Mouse (Mus musculus) spleen, embryonic (tissue): Measurements from ENCODE around the gene Tmsb15a.
"Not testable (repeated sequence)": the region's sequence is repeated elsewhere in the genome, so short reads cannot be mapped to it uniquely, and the experiment has no call there.

Experiments used
- CTCF ChIA-PET: fragments of 350-600 bp; sonication (Branson Sonifier 250); formaldehyde crosslinking; loops from one replicate; lab custom pipeline; 2022; lab: Charles Lee

Tmsb15a gene

GRCm38 (mm10) chrX:135725161-135725560 lies at the start of gene Tmsb15a:
Tmsb15a (minus strand) TSS chrX:135725261.
- CTCF ChIA-PET = no interaction called here

GRCm38 (mm10) chrX:135768565-135768964 lies 43.5 kb upstream of the Tmsb15a start:
- CTCF ChIA-PET = no interaction called here

- CTCF ChIA-PET = no interaction called here
These were observed 43.0 kb upstream of the Tmsb15a start for GRCm38 (mm10) chrX:135768043-135768548.

- CTCF ChIA-PET = no interaction called here
These were observed 36.6 kb upstream of the Tmsb15a start for GRCm38 (mm10) chrX:135761707-135762106.

GRCm38 (mm10) chrX:135752832-135753231 lies 27.8 kb upstream of the Tmsb15a start:
- CTCF ChIA-PET = no interaction called here

- CTCF ChIA-PET = not testable (repeated sequence)
These were observed 20.3 kb upstream of the Tmsb15a start for GRCm38 (mm10) chrX:135745376-135745775.

- CTCF ChIA-PET = interaction anchor here (0.6 kb wide), 1 partner anchor 55 kb away, joined by 3 read pairs; no protein-coding TSS in a partner anchor
These were observed 17.9 kb upstream of the Tmsb15a start for GRCm38 (mm10) chrX:135743056-135743355.

- CTCF ChIA-PET = interaction anchor here (0.6 kb wide), 1 partner anchor 55 kb away, joined by 3 read pairs; no protein-coding TSS in a partner anchor
These were observed 17.4 kb upstream of the Tmsb15a start, which contains the start of the genes Armcx5 and Gprasp1 for GRCm38 (mm10) chrX:135742304-135743055. Armcx5 (plus strand) TSS chrX:135742733. Gprasp1 (plus strand) TSS chrX:135742733.

- CTCF ChIA-PET = interaction anchor here (0.7 kb wide), 1 partner anchor 1332 kb away, joined by 3 read pairs; no protein-coding TSS in a partner anchor
These were observed 13.9 kb upstream of the Tmsb15a start for GRCm38 (mm10) chrX:135738730-135739520.

GRCm38 (mm10) chrX:135712845-135713244 lies 12.2 kb downstream of the Tmsb15a start:
- CTCF ChIA-PET = interaction anchor here (0.7 kb wide), 1 partner anchor 39 kb away, joined by 3 read pairs; no protein-coding TSS in a partner anchor

- CTCF ChIA-PET = no interaction called here
These were observed 20.7 kb downstream of the Tmsb15a start for GRCm38 (mm10) chrX:135704349-135704748.

GRCm38 (mm10) chrX:135703111-135703510 lies 21.9 kb downstream of the Tmsb15a start:
- CTCF ChIA-PET = no interaction called here

- CTCF ChIA-PET = no interaction called here
These were observed 31.4 kb downstream of the Tmsb15a start, which contains the start of gene Tcp11x2 for GRCm38 (mm10) chrX:135693633-135694032. Tcp11x2 (minus strand) TSS chrX:135693790.

- CTCF ChIA-PET = no interaction called here
These were observed 37.3 kb downstream of the Tmsb15a start for GRCm38 (mm10) chrX:135687802-135688201.

GRCm38 (mm10) chrX:135681858-135682257 lies 43.2 kb downstream of the Tmsb15a start:
- CTCF ChIA-PET = no interaction called here
